Mouse (Mus musculus) splenic B cell, adult 2 months (primary cell): ENCODE results near the gene Lif.

Source experiments
- DNase-seq: peaks from one replicate; pipeline ENCODE4 v3.0.0-alpha.2; 2011; ENCODE audit warnings: low read depth, low spot score
- H3K27me3 ChIP-seq: 2 replicates; pipeline ENCODE4 v1.6.1; 2012; ENCODE audit warnings: mild to moderate bottlenecking, low read length, moderate library complexity, mixed read lengths; ENCODE audit not compliant: control insufficient read depth, poor library complexity, insufficient read depth, severe bottlenecking
- H3K36me3 ChIP-seq: 2 replicates; pipeline ENCODE4 v1.6.1; 2012; ENCODE audit warnings: mild to moderate bottlenecking, low read length, moderate library complexity, mixed read lengths; ENCODE audit not compliant: control insufficient read depth, poor library complexity, insufficient read depth, severe bottlenecking

Lif gene

GRCm38 (mm10) chr11:4262847-4263246 lies 5.5 kb downstream of the Lif start:
- Histone ChIP-seq H3K27me3 (no peaks in the 10 kb centered on the region; the same call in 1 of the 2 replicates), H3K36me3 (no peaks in the 10 kb centered on the region)
- peak; percentile 26 for DNase-seq

DNA sequence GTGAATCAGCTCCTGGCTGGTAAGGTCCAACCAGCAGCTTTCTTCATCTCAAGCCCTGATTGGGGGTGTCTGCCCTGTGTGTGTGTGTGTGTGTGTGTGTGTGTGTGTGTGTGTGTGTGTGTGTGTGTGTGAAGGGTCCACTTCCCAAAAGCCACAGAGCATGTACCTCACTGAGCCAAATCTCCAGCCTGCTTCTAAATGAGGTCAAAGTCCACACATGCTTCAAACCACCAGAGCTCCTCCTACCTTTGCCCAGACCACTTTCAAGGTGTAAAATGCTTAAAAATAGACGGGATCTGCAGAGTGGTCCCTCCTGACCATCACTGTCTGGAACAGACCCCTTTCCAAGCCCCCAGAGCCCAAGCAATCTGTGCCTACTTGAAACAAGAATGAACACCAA lies 5.9 kb downstream of the Lif start:
- no peaks in the 10 kb centered on the region for H3K36me3 ChIP-seq
- DNase-seq = no peak
- no peaks in the 10 kb centered on the region; the same call in 1 of the 2 replicates for H3K27me3 ChIP-seq

DNA sequence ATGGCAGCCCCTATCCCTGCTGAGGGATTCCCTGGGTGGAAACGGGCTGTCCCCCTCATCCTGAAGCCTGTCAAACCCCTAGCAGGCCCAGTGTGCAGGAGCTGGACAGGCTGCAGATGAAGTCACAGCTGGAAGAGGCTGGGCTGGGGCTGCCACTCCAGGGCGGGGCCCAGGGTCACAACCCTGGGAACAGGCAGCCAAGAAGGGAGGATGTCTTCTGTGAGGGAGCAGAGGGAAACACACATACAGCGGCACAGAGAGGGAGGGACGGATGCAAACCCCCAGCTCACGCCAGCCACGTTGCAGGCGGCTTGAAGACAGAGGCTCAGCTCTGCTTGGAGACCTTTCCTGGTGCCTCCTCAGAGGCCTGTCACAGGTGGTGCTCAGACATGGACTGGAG lies 6.7 kb downstream of the Lif start:
- H3K27me3 ChIP-seq = no peaks in the 10 kb centered on the region; the same call in 1 of the 2 replicates
- DNase-seq = no peak
- H3K36me3 ChIP-seq = no peaks in the 10 kb centered on the region

DNA sequence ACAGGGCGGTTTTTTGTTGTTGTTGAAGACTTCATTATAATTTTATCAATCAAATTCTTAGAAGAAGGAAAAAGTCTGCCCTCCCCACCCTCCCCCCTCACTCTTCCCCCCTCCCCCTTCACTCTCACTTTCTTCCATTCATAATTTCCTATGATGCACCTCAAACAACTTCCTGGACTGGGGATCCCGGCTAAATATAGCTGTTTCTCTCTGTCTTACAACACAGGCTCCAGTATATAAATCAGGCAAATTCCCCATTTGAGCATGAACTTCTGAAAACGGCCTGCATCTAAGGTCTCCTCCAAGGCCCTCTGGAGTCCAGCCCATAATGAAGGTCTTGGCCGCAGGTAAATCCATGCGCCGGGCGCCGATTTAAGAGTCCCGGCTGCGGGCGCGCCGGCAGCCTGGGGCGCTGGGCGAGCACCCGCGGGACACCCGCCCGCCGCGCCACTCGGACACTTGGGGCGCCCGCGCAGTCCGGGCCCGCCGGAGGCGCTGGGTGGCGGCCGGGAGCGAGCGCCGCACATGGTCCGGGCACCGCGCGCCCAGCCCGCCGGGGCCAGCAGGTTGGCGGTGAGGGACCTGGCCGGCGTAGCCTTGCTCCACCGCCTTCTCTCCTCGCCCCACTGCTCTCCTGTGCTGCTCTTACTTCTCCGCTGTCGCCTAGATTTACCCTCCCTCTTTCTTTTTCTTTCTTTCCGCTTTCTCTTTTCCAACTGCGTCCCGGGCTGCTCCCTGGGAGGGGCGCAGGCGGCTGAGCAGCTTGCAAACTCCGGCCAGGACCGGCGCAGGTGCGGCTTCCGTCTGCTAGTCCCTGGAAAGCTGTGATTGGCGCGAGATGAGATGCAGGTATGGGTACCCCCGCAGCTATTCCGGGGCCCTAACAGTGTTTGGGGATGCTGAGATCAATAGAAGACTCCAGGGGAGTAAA lies 9.2 kb downstream of the Lif start:
- DNase-seq = peak; percentile 35
- Histone ChIP-seq H3K36me3 (no peaks in the 10 kb centered on the region), H3K27me3 (no peaks in the 10 kb centered on the region; the same call in 1 of the 2 replicates)

GRCm38 (mm10) chr11:4267202-4267578 lies 9.8 kb downstream of the Lif start:
- DNase-seq = no peak
- H3K36me3 ChIP-seq = no peaks in the 10 kb centered on the region
- no peaks in the 10 kb centered on the region; the same call in 1 of the 2 replicates for H3K27me3 ChIP-seq

- no peaks in the 10 kb centered on the region; the same call in 1 of the 2 replicates for H3K27me3 ChIP-seq
- DNase-seq = peak; percentile 23
Observed at GRCm38 (mm10) chr11:4268500-4268899, 11.1 kb downstream of the Lif start.

DNA sequence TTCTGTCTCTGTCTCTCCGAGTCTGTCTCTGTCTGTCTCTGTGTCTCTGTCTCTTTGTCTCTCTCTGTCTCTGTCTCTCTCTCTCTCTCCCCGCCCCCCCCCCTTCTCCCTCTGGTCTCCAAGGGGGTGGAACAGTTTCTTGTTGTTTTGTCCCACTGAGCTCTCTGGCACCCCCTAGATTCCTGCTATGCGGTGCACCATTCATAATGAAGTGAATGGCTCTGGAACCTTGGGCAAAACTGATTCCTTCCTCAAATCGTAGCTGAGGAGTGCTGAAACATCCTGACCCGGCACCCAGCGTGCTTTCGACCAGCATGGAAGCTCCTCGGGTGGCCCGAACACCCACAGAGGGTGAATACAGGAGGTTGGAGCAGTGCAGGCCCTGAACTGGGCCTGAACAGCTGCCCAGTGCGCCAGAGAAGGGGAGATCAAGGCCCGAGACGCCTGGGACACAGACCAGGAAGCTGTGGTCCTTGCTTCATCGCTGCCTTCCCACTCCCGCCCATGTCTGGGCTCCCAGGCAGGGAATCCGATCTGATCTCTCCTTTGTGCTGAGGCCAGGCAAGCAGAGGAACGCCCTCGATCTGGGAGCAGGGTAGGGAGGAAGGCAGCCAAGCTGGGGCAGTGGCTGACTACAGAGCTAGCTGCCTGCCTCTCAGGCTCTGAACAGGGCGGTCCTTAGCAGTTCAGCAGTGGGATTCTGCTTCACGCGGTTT lies 13.5 kb downstream of the Lif start:
- H3K27me3 ChIP-seq = no peaks in the 10 kb centered on the region; the same call in 1 of the 2 replicates
- DNase-seq = no peak
- H3K36me3 ChIP-seq = no peaks in the 10 kb centered on the region

More at GRCm38 (mm10) chr11:4268500-4268899, 11.1 kb downstream of the Lif start:
- no peaks in the 10 kb centered on the region for H3K36me3 ChIP-seq

GRCm38 (mm10) chr11:4271544-4271943 lies 14.2 kb downstream of the Lif start:
- no peak for DNase-seq
- no peaks in the 10 kb centered on the region for H3K27me3 ChIP-seq
- H3K36me3 ChIP-seq = no peaks in the 10 kb centered on the region

DNA sequence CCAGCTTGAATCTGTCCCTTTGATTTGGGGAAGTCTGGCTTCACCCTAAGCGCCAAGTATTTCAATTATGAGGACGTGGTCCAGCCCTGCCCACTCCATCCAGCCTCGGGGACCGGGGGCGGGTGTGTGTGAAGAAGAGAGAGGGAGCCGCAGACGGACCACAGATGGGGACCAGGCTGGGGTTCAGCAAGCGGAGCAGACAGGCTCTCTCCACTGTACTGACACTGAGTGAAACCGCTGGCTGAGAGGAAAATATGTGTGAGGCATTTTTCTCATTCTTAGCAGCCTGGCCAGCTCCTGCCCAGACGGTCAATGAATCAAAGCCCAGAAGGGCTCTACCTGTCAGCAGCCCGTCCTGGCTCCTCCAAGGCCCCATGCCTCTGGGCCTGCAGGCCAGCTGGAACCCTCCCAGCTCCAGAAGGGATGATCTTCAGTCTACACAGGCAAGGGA lies 19.1 kb downstream of the Lif start:
- H3K36me3 ChIP-seq = no peaks in the 10 kb centered on the region
- no peak for DNase-seq
- no peaks in the 10 kb centered on the region for H3K27me3 ChIP-seq

GRCm38 (mm10) chr11:4279909-4280308 lies 22.6 kb downstream of the Lif start:
- Histone ChIP-seq H3K36me3 (no peaks in the 10 kb centered on the region), H3K27me3 (no peaks in the 10 kb centered on the region)
- DNase-seq = no peak

DNA sequence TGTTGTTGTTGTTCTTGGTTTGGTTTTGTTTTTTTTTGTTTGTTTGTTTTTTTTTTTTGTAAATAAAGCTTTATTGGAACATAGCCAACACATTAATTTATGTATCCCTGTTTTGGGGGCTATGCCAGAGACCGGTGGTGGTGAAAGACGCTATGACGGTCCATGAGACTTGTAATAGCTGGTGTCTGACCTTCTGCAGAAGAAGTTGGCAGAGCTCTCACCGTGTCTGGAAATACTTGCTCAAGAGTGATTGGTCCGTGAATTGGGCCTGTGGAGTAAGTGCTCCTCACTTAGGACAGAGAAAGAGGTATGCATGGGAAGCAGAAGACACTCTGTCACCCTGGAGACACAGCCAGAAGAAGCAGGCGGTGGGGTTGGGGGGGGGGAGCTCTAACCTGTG lies 24.5 kb downstream of the Lif start:
- no peaks in the 10 kb centered on the region for H3K36me3 ChIP-seq
- no peaks in the 10 kb centered on the region for H3K27me3 ChIP-seq
- no peak for DNase-seq

DNA sequence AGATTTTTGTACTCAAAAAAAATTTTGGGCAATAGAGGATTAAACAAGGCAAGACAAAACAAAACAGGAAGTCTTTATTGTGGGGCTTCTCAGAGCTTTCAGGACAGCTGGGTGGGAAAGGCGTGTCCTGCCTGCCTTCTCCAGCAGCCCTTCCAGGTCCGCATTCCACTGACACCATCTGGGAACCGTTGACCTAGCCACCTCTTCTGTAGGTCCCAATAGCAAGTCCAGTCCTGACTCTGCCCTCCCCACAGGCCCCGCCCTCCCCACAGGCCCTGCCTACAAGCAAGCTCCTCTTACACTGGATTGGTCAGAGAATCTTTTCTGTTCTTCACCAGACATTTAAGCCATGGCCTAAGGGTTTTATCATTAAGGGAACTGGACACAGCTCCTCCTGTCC lies 26.3 kb downstream of the Lif start:
- H3K36me3 ChIP-seq = no peaks in the 10 kb centered on the region
- H3K27me3 ChIP-seq = no peaks in the 10 kb centered on the region
- DNase-seq = no peak

DNA sequence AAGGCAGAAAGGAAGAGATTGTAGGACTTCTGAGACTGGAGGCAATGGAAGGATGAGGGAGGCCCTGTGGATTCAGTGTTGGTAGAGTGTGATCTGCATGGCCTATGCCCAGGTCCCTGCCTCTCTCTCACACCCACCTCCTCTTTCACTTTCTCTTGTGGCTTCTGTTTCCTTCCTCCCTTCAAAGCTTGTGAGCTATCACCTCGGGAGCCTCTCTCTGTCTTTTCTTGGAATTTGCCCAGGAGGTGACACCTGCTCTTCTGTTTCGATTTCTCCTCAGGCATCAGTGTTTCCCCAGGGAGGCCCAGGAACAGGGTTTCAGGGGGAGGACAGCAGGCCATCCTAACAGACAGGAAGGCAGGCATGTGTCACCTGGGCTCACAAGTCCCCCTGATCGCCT lies 31.9 kb downstream of the Lif start:
- DNase-seq = peak; percentile 44
- Histone ChIP-seq H3K36me3 (no peaks in the 10 kb centered on the region), H3K27me3 (no peaks in the 10 kb centered on the region)

DNA sequence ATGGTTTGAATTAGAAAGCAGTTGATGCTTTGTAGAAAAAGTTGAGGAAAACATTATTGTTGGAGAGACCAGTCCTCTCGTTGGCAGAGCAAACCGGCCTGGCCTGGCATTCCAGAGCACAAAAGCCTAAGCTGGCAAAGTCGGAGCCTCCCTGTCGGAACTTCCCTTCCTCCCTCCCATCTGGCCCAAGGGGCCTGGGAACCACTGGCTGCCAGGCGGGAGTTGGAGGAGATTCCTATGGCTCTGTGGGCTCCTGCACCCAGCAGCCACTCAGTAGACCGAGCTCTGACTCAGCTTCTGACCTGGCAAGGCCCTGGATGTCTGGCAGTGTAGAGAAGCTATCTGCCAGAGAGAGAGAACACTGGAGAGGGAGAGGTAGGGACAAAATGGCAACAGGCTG lies 34.3 kb downstream of the Lif start:
- Histone ChIP-seq H3K36me3 (no peaks in the 10 kb centered on the region), H3K27me3 (no peaks in the 10 kb centered on the region)
- DNase-seq = no peak

DNA sequence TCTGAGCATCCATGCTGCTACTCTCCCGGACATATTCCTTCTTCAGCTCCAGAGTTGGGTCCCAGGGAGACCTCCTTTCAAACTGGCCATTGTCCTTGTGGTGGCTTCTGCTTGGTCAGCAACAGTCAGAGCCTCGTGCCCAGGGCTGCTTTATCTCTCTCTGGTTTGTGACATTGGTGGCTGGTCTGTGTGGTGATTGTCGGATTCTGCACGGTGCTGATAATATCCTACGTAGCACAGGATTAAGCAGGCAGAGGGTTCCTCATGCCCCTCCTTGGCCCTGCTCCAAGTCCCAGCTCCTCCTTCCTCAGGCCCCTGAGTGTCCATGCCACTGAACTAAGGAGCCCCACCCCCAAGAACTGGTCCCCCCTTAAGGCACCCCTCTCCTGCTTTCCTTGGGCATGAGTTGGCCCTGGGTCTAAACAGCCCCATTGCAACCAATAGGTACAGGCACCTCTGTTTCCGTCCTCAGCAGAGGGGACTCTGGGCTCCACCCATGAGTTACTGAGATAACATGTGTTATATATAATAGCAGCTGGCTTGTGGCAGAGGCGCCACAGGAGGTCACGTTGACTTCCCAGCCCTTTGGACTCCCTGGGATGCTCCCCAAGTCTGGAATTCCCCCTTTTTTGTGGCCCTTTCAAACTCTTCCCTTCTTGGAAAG lies 35.0 kb downstream of the Lif start:
- DNase-seq = no peak
- no peaks in the 10 kb centered on the region for H3K36me3 ChIP-seq
- no peaks in the 10 kb centered on the region for H3K27me3 ChIP-seq
